Mouse (Mus musculus) MEL (cell line): ENCODE data around the gene Tlk1. TPM values are rescaled to one million over a fixed set of nuclear protein-coding genes. Genes with fewer than 3 reads are reported as not detected.

Experiments used
- DNase-seq: peaks from one replicate; pipeline ENCODE4 v3.0.0; 2011; ENCODE audit warnings: low read depth, low spot score
- H3K27ac ChIP-seq: 2 replicates; pipeline ENCODE4 v1.5.1; 2012; ENCODE audit warnings: low read depth, mild to moderate bottlenecking, control low read depth, low read length, moderate library complexity; ENCODE audit not compliant: control insufficient read depth
- H3K27me3 ChIP-seq, 2 experiments: fragments of 150-350 bp in 1 of 2; sonication (generic) in 1 of 2; 2 replicates each; pipeline ENCODE4 v1.6.1; 2012; ENCODE audit warnings: low read length in 2 of 2, mild to moderate bottlenecking in 2 of 2, improper control_type of control experiment in 1 of 2, moderate library complexity in 1 of 2; ENCODE audit not compliant: insufficient read depth in 2 of 2, control insufficient read depth in 1 of 2
- H3K36me3 ChIP-seq, 2 experiments: 2 replicates each; pipeline ENCODE4 v1.6.1; 2012 to 2014; ENCODE audit warnings: low read length in 2 of 2, improper control_type of control experiment in 1 of 2, inconsistent platforms in 1 of 2, mild to moderate bottlenecking in 1 of 2; ENCODE audit not compliant: insufficient read depth in 2 of 2, control insufficient read depth in 1 of 2
- H3K4me1 ChIP-seq, 2 experiments: fragments of 150-350 bp in 1 of 2; sonication (generic) in 1 of 2; 2 replicates each; pipeline ENCODE4 v1.6.1; 2012; ENCODE audit warnings: low read length in 2 of 2, improper control_type of control experiment in 1 of 2, mild to moderate bottlenecking in 1 of 2; ENCODE audit not compliant: insufficient read depth in 2 of 2, control insufficient read depth in 1 of 2
- H3K4me3 ChIP-seq, 2 experiments: fragments of 150-350 bp in 1 of 2; sonication (generic) in 1 of 2; 2 replicates each; pipeline ENCODE4 v1.5.1; 2012; ENCODE audit warnings: low read depth in 2 of 2, low read length in 2 of 2, mild to moderate bottlenecking in 2 of 2, moderate library complexity in 2 of 2, control low read depth in 1 of 2, improper control_type of control experiment in 1 of 2; ENCODE audit not compliant: control insufficient read depth in 1 of 2, insufficient read depth in 1 of 2
- H3K79me2 ChIP-seq: 2 replicates; pipeline ENCODE4 v1.6.1; 2012; ENCODE audit warnings: mild to moderate bottlenecking, low read length, moderate library complexity; ENCODE audit not compliant: control insufficient read depth, poor library complexity, insufficient read depth
- H3K9ac ChIP-seq: 2 replicates; pipeline ENCODE4 v1.6.1; 2012; ENCODE audit warnings: low read depth, mild to moderate bottlenecking, control low read depth, low read length, moderate library complexity; ENCODE audit not compliant: control insufficient read depth, poor library complexity, severe bottlenecking
- H3K9me3 ChIP-seq: fragments of 150-350 bp; sonication (generic); replicated peaks from 2 replicates; pipeline ENCODE4 v1.6.1; 2012; ENCODE audit warnings: mild to moderate bottlenecking, low read length, improper control_type of control experiment, moderate library complexity; ENCODE audit not compliant: insufficient read depth
- BHLHE40 ChIP-seq: IDR thresholded peaks from 2 replicates; pipeline ENCODE4 v1.6.1; 2012; ENCODE audit warnings: low read depth, mild to moderate bottlenecking, inconsistent platforms, low read length, improper control_type of control experiment, borderline replicate concordance
- CHD1 ChIP-seq: IDR thresholded peaks from 2 replicates; pipeline ENCODE4 v1.6.1; 2012; ENCODE audit warnings: low read depth, mild to moderate bottlenecking, inconsistent platforms, low read length, improper control_type of control experiment
- CHD2 ChIP-seq: IDR thresholded peaks from 2 replicates; pipeline ENCODE4 v1.6.1; 2011; ENCODE audit warnings: low read length, improper control_type of control experiment
- CTCF ChIP-seq, 3 experiments: IDR thresholded peaks in 2 of 3; conservative IDR thresholded peaks in 1 of 3; 2 replicates each; pipeline ENCODE4 v1.5.1; 2011 to 2012; ENCODE audit warnings: low read length in 3 of 3, low read depth in 2 of 3, mild to moderate bottlenecking in 2 of 3, improper control_type of control experiment in 1 of 3, inconsistent platforms in 1 of 3, mixed read lengths in 1 of 3, moderate library complexity in 1 of 3; ENCODE audit not compliant: control insufficient read depth in 1 of 3, insufficient read depth in 1 of 3, poor library complexity in 1 of 3, severe bottlenecking in 1 of 3
- E2F4 ChIP-seq: IDR thresholded peaks from 2 replicates; pipeline ENCODE4 v1.6.1; 2011; ENCODE audit warnings: low read depth, low read length, improper control_type of control experiment, borderline replicate concordance
- GABPA ChIP-seq: IDR thresholded peaks from 2 replicates; pipeline ENCODE4 v1.6.1; 2012; ENCODE audit warnings: low read depth, mild to moderate bottlenecking, inconsistent platforms, low read length, improper control_type of control experiment, moderate library complexity
- GATA1 ChIP-seq: IDR thresholded peaks from 2 replicates; pipeline ENCODE4 v1.6.1; 2011; ENCODE audit warnings: low read depth, low read length, improper control_type of control experiment
- HCFC1 ChIP-seq: IDR thresholded peaks from 2 replicates; pipeline ENCODE4 v1.6.1; 2012; ENCODE audit warnings: low read depth, mild to moderate bottlenecking, inconsistent platforms, low read length, improper control_type of control experiment, moderate library complexity
- JUND ChIP-seq: IDR thresholded peaks from 2 replicates; pipeline ENCODE4 v1.6.1; 2011; ENCODE audit warnings: low read depth, mild to moderate bottlenecking, improper control_type of control experiment, low read length
- KAT2A ChIP-seq: conservative IDR thresholded peaks from 2 replicates; pipeline ENCODE4 v1.6.1; 2012; ENCODE audit warnings: low read depth, low read length, improper control_type of control experiment, inconsistent platforms
- MAFK ChIP-seq: IDR thresholded peaks from 2 replicates; pipeline ENCODE4 v1.6.1; 2011; ENCODE audit warnings: low read depth, mild to moderate bottlenecking, low read length, improper control_type of control experiment, borderline replicate concordance
- MAX ChIP-seq: IDR thresholded peaks from 2 replicates; pipeline ENCODE4 v1.6.1; 2011; ENCODE audit warnings: low read length, improper control_type of control experiment
- MYB ChIP-seq: IDR thresholded peaks from 2 replicates; pipeline ENCODE4 v1.6.1; 2011; ENCODE audit warnings: mild to moderate bottlenecking, low read depth, low read length, improper control_type of control experiment
- NELFE ChIP-seq: IDR thresholded peaks from 2 replicates; pipeline ENCODE4 v1.6.1; 2011; ENCODE audit warnings: low read depth, low read length, improper control_type of control experiment
- POLR2AphosphoS2 ChIP-seq: IDR thresholded peaks from 2 replicates; pipeline ENCODE4 v1.6.1; 2011; ENCODE audit warnings: low read length, improper control_type of control experiment
- RCOR1 ChIP-seq: IDR thresholded peaks from 2 replicates; pipeline ENCODE4 v1.6.1; 2012; ENCODE audit warnings: low read depth, mild to moderate bottlenecking, inconsistent platforms, low read length, improper control_type of control experiment
- SMC3 ChIP-seq: IDR thresholded peaks from 2 replicates; pipeline ENCODE4 v1.6.1; 2011; ENCODE audit warnings: low read depth, low read length, improper control_type of control experiment
- TAL1 ChIP-seq: IDR thresholded peaks from 2 replicates; pipeline ENCODE4 v1.6.1; 2012; ENCODE audit warnings: mild to moderate bottlenecking, inconsistent platforms, low read length, moderate library complexity, mixed read lengths
- TBP ChIP-seq: IDR thresholded peaks from 2 replicates; pipeline ENCODE4 v1.8.0; 2011; ENCODE audit warnings: low read depth, low read length, improper control_type of control experiment
- USF2 ChIP-seq, 2 experiments: IDR thresholded peaks; 2 replicates each; pipeline ENCODE4 v1.6.1; 2011 to 2012; ENCODE audit warnings: improper control_type of control experiment in 2 of 2, low read length in 2 of 2, borderline replicate concordance in 1 of 2, inconsistent platforms in 1 of 2, low read depth in 1 of 2, mild to moderate bottlenecking in 1 of 2; ENCODE audit not compliant: insufficient read depth in 1 of 2
- ZC3H11A ChIP-seq: IDR thresholded peaks from 2 replicates; pipeline ENCODE4 v1.6.1; 2012; ENCODE audit warnings: low read depth, mild to moderate bottlenecking, inconsistent platforms, low read length, improper control_type of control experiment
- ZKSCAN1 ChIP-seq: IDR thresholded peaks from 2 replicates; pipeline ENCODE4 v1.6.1; 2012; ENCODE audit warnings: low read depth, mild to moderate bottlenecking, inconsistent platforms, low read length, improper control_type of control experiment, moderate library complexity
- polyA plus RNA-seq, 2 experiments: library from polyadenylated mRNA; stranded (reverse) in 1 of 2; unstranded in 1 of 2; fragments of >175 nt in 1 of 2; fragments of >200 nt in 1 of 2; gene quantifications; 2 replicates each; pipeline versions ENCODE4 v1.2.1 to v1.2.4; 2012; ENCODE audit warnings: low replicate concordance in 2 of 2, low read depth in 1 of 2; ENCODE audit not compliant: insufficient read length in 2 of 2, insufficient read depth in 1 of 2, missing spikeins in 1 of 2
- total RNA-seq: library from RNA; depleted of rRNA; stranded (reverse); fragments of 300-350 nt; gene quantifications from 2 replicates; pipeline ENCODE4 v1.2.3, GENCODE M21; 2012

The Tlk1 gene
- total and polyA plus RNA-seq, 3 experiments = 20.5 to 57.0 (median 56.6) TPM

GRCm38 (mm10) chr2:70690195-70690594, 135.3 kb downstream of the Tlk1 start:
- H3K79me2 ChIP-seq = no peaks in the 10 kb centered on the region
- DNase-seq = no peak
- no peak overlapping the region for H3K9ac ChIP-seq
- no peak overlapping the region for H3K4me3 ChIP-seq
- H3K4me1 ChIP-seq = no peaks in the 10 kb centered on the region
- no peak overlapping the region for H3K27ac ChIP-seq
- peaks cover 0 to 9% of the 10 kb centered on the region in 2 experiments; a peak in 2 of 4 replicates for H3K36me3 ChIP-seq
- no peaks in the 10 kb centered on the region for H3K9me3 ChIP-seq
- H3K27me3 ChIP-seq = no peaks in the 10 kb centered on the region
- TF ChIP-seq GATA1 (no peak), CHD2 (no peak), SMC3 (no peak), MAX (no peak)

- H3K27me3 ChIP-seq = no peaks in the 10 kb centered on the region
- H3K4me3 ChIP-seq = no peak overlapping the region
- no peak for DNase-seq
- no peaks in the 10 kb centered on the region for H3K4me1 ChIP-seq
- H3K79me2 ChIP-seq = no peaks in the 10 kb centered on the region
- peaks cover 0 to 10% of the 10 kb centered on the region in 2 experiments; a peak in 2 of 4 replicates for H3K36me3 ChIP-seq
- no peak overlapping the region for H3K9ac ChIP-seq
- TF ChIP-seq TAL1 (no peak), JUND (no peak), POLR2AphosphoS2 (no peak), GABPA (no peak), CHD1 (no peak), E2F4 (no peak), CTCF (IDR thresholded peaks at IDR 0.05 in 2 of 3, conservative IDR thresholded peaks at IDR 0.05 in 1 of 3; ENCODE audit: control insufficient read depth in 1 of 3, insufficient read depth in 1 of 3, low read depth in 2 of 3, low read length in 3 of 3, poor library complexity in 1 of 3, severe bottlenecking in 1 of 3) (no peak), KAT2A (no peak), ZKSCAN1 (no peak), ZC3H11A (no peak), BHLHE40 (no peak), MAX (no peak), TBP (no peak)
- H3K27ac ChIP-seq = no peak overlapping the region
- no peaks in the 10 kb centered on the region for H3K9me3 ChIP-seq
Measured at GRCm38 (mm10) chr2:70688454-70689078, 137.0 kb downstream of the Tlk1 start.

- DNase-seq = no peak
- peaks cover 0 to 24% of the 10 kb centered on the region in 2 experiments; a peak in 2 of 4 replicates for H3K36me3 ChIP-seq
- H3K9me3 ChIP-seq = no peaks in the 10 kb centered on the region
- no peak overlapping the region for H3K4me3 ChIP-seq
- no peak overlapping the region for H3K27ac ChIP-seq
- H3K79me2 ChIP-seq = no peaks in the 10 kb centered on the region
- no peaks in the 10 kb centered on the region for H3K4me1 ChIP-seq
- no peak overlapping the region for H3K9ac ChIP-seq
- no peak for TF ChIP-seq GATA1
- no peak for TF ChIP-seq HCFC1
- no peak for TF ChIP-seq POLR2AphosphoS2
- TF ChIP-seq ZKSCAN1 = no peak
- no peak for TF ChIP-seq SMC3
- no peak for TF ChIP-seq USF2 (IDR thresholded peaks at IDR 0.05; ENCODE audit: borderline replicate concordance in 1 of 2, insufficient read depth in 1 of 2, low read depth in 1 of 2, low read length in 2 of 2)
- no peak for TF ChIP-seq RCOR1
- no peak for TF ChIP-seq CTCF (IDR thresholded peaks at IDR 0.05 in 2 of 3, conservative IDR thresholded peaks at IDR 0.05 in 1 of 3; ENCODE audit: control insufficient read depth in 1 of 3, insufficient read depth in 1 of 3, low read depth in 2 of 3, low read length in 3 of 3, poor library complexity in 1 of 3, severe bottlenecking in 1 of 3)
- TF ChIP-seq MYB = no peak
- TF ChIP-seq MAFK = no peak
- TF ChIP-seq NELFE = no peak
- TF ChIP-seq, all 39 proteins: peak for 0
- no peaks in the 10 kb centered on the region for H3K27me3 ChIP-seq
Measured at GRCm38 (mm10) chr2:70682324-70682723, 143.2 kb downstream of the Tlk1 start.
